Mouse (Mus musculus): ENCODE results near the gene Set.

DNA sequence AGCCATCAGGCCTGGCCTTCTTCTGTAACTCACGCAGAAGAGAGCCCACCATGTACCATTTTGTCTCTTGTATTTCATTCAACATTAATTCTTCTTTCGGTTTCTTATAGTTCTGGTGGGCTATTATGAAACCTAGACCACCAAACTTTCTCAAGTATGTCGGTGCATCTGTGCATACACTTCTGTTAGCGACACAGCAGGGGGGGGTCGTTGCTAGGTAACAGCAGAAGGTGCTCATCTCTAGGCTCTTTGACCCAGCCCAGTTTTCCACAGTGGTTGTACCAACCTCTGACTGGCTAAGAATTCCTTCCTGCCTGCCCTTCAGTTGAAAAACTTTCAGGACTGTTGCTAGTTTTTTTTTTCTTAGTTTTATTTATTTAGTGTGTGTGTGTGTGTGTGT lies 1.2 kb downstream of the Set start:
- TF ChIP-seq CHD2 (IDR thresholded peaks at IDR 0.05; ENCODE audit: low read depth, low read length) (no peak), ZNF384 (IDR thresholded peaks at IDR 0.05; ENCODE audit: low read depth, low read length) (no peak)
